Mouse (Mus musculus): ENCODE measurements around the gene Scgb1b17.
"Not testable (repeated sequence)": the region's sequence is repeated elsewhere in the genome, so short reads cannot be mapped to it uniquely, and the experiment has no call there.

The Scgb1b17 gene

DNA sequence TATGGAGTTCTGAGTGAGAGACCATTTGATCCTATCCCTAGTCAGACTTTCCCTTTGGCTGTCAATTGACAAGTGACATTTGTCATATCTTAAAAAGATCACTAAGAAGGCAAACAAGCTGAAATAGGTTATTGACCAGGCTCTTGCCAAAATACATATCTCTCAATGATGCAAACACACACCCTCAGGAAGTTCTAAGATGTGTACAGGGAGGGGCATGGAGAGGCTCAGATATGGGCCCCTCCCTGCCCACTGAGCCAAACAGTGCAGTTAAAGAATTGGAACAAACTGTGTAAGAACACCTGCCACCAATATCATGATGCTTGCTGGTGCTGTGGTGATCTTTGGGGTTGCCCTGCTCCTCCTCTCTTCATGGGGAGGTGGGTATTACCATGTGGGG is at the start of gene Scgb1b17:
Scgb1b17 (plus strand) TSS at position 301 of the 400 bp plus-strand sequence.
- not testable (repeated sequence) for DNase-seq (ENCODE audit: low spot score in 2 of 2)

GRCm38 (mm10) chr7:33056461-33056860 is 6.8 kb upstream of the Scgb1b17 start, which contains the start of gene Scgb2b17:
Scgb2b17 (minus strand) TSS chr7:33056561.
- DNase-seq (ENCODE audit: low spot score in 2 of 2): not testable (repeated sequence)
